23 mouse cellular contexts compared by ENCODE assay signal in the genomic region with DNA sequence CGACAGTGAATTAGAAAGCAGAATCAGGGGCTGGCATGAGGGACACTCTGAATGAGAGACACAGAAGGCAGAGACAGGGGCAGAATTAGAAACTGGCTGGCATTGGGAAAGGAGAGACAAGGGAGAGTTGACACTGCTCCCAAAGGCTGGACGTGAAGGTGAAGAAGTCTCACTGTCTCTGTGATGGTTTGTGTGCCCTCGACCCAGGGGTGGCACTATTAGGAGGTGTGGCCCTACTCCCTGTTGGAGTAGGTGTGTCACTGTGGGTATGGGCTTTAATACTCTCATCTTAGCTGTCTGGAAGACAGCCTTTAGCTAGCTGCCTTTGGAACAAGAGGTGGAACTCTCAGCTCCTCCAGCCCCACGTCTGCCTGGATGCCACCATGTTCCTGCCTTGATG. TPM values are rescaled to one million over a fixed set of nuclear protein-coding genes. Genes with fewer than 3 reads are reported as not detected.
"Had no signal": no experiment of that assay in that cellular context is flagged by ENCODE, and none has a peak within 500 bp of the region (broad histone marks: within the 10 kb centered on the region; RNA-seq: fewer than 3 reads in every experiment).

No protein-coding gene starts in this region.

- H3K27ac ChIP-seq: layer of hippocampus, adult 2 months; limb, embryonic 12.5 days; liver, embryonic 15.5 days; neural tube, embryonic 13.5 days; stomach, embryonic 15.5 days had no signal

- H3K27me3 ChIP-seq: limb, embryonic 12.5 days; liver, embryonic 15.5 days; neural tube, embryonic 13.5 days; stomach, embryonic 15.5 days had no signal

- H3K9me3 ChIP-seq: limb, embryonic 12.5 days; liver, embryonic 15.5 days; neural tube, embryonic 13.5 days; stomach, embryonic 15.5 days had no signal

- DNase-seq: kidney, adult 11 months; kidney, postnatal 10 days; kidney, postnatal 4 days; lung, adult 2 months; lung, postnatal 36 days; midbrain, embryonic 14.5 days; right cerebral cortex, postnatal 14 days; thymus, postnatal 36 days had no signal

- H3K9ac ChIP-seq: limb, embryonic 12.5 days; liver, embryonic 15.5 days; neural tube, embryonic 13.5 days; stomach, embryonic 15.5 days had no signal

- H3K36me3 ChIP-seq: limb, embryonic 12.5 days; liver, embryonic 15.5 days; neural tube, embryonic 13.5 days; stomach, embryonic 15.5 days had no signal

- ATAC-seq: lung, postnatal 0 days had no signal

- H3K4me1 ChIP-seq: liver, embryonic 15.5 days had no signal

- H3K4me3 ChIP-seq: layer of hippocampus, adult 2 months; limb, embryonic 12.5 days; liver, embryonic 15.5 days; neural tube, embryonic 13.5 days; stomach, embryonic 15.5 days had no signal

- H3K4me2 ChIP-seq: limb, embryonic 12.5 days; liver, embryonic 15.5 days; neural tube, embryonic 13.5 days; stomach, embryonic 15.5 days had no signal

RNA-seq across cellular contexts. Expression of a gene that starts 46.8 kb away (rescaled TPM):
- total RNA-seq: layer of hippocampus, adult 2 months; layer of hippocampus, postnatal 14 days; left cerebral cortex, adult 18-20 months; left cerebral cortex, postnatal 14 days; liver, adult 2 months; megakaryocyte progenitor cell, adult 5-6 weeks; monocyte, adult 5-6 weeks had no signal
- polyA plus RNA-seq: kidney, embryonic 14.5 days; limb, embryonic 12.5 days; liver, adult 2 months; liver, embryonic 15.5 days; lung, adult 2 months; lung, postnatal 0 days; midbrain, embryonic 14.5 days; neural tube, embryonic 13.5 days; spleen, adult 2 months; stomach, embryonic 15.5 days; thymus, postnatal 0 days had no signal
